Mouse (Mus musculus) splenic B cell, adult 2 months (primary cell): ENCODE measurements at regions not wholly inside any gene's neighbourhood (a gene's known extent, or its start where the extent isn't known, plus 50 kb on each side); places are given as distances from the start of the nearest gene placed in this dataset.

Source experiments
- DNase-seq: peaks from one replicate; pipeline ENCODE4 v3.0.0-alpha.2; 2011; ENCODE audit warnings: low read depth, low spot score
- H3K27me3 ChIP-seq: 2 replicates; pipeline ENCODE4 v1.6.1; 2012; ENCODE audit warnings: mild to moderate bottlenecking, low read length, moderate library complexity, mixed read lengths; ENCODE audit not compliant: control insufficient read depth, poor library complexity, insufficient read depth, severe bottlenecking
- H3K36me3 ChIP-seq: 2 replicates; pipeline ENCODE4 v1.6.1; 2012; ENCODE audit warnings: mild to moderate bottlenecking, low read length, moderate library complexity, mixed read lengths; ENCODE audit not compliant: control insufficient read depth, poor library complexity, insufficient read depth, severe bottlenecking

- Histone ChIP-seq H3K27me3 (no peaks in the 10 kb centered on the region), H3K36me3 (no peaks in the 10 kb centered on the region)
- no peak for DNase-seq
Measured at GRCm38 (mm10) chr13:28768717-28769426, 184.6 kb downstream of the Sox4 start.

- DNase-seq: peak; percentile 25
- Histone ChIP-seq H3K36me3 (no peaks in the 10 kb centered on the region), H3K27me3 (no peaks in the 10 kb centered on the region)
Measured at GRCm38 (mm10) chr13:28762555-28762954, 191.0 kb downstream of the Sox4 start.

GRCm38 (mm10) chr13:28759026-28759425 lies 194.5 kb downstream of the Sox4 start:
- no peaks in the 10 kb centered on the region for H3K27me3 ChIP-seq
- DNase-seq: no peak

GRCm38 (mm10) chr13:28757846-28758522 lies 195.5 kb downstream of the Sox4 start:
- Histone ChIP-seq H3K27me3 (no peaks in the 10 kb centered on the region), H3K36me3 (no peaks in the 10 kb centered on the region)
- DNase-seq: peak; percentile 46

More at GRCm38 (mm10) chr13:28759026-28759425, 194.5 kb downstream of the Sox4 start:
- H3K36me3 ChIP-seq: no peaks in the 10 kb centered on the region

- Histone ChIP-seq H3K27me3 (no peaks in the 10 kb centered on the region), H3K36me3 (no peaks in the 10 kb centered on the region)
- DNase-seq: peak; percentile 28
Measured at GRCm38 (mm10) chr13:28756915-28757765, 196.4 kb downstream of the Sox4 start.

GRCm38 (mm10) chr13:28754207-28754606 lies 199.3 kb downstream of the Sox4 start:
- Histone ChIP-seq H3K36me3 (no peaks in the 10 kb centered on the region), H3K27me3 (no peaks in the 10 kb centered on the region)
- no peak for DNase-seq

- Histone ChIP-seq H3K27me3 (no peaks in the 10 kb centered on the region), H3K36me3 (no peaks in the 10 kb centered on the region)
- DNase-seq: no peak
Measured at GRCm38 (mm10) chr13:28750949-28751692, 202.4 kb downstream of the Sox4 start.

GRCm38 (mm10) chr13:28740158-28740670 lies 213.3 kb downstream of the Sox4 start:
- Histone ChIP-seq H3K27me3 (no peaks in the 10 kb centered on the region), H3K36me3 (no peaks in the 10 kb centered on the region)
- no peak for DNase-seq

- DNase-seq: no peak
- Histone ChIP-seq H3K27me3 (no peaks in the 10 kb centered on the region), H3K36me3 (no peaks in the 10 kb centered on the region)
Measured at GRCm38 (mm10) chr13:28738160-28739100, 215.1 kb downstream of the Sox4 start.

GRCm38 (mm10) chr13:28732475-28732874 lies 221.0 kb downstream of the Sox4 start:
- no peaks in the 10 kb centered on the region for H3K36me3 ChIP-seq

GRCm38 (mm10) chr13:28732036-28732435 lies 221.5 kb downstream of the Sox4 start:
- Histone ChIP-seq H3K27me3 (no peaks in the 10 kb centered on the region), H3K36me3 (no peaks in the 10 kb centered on the region)
- DNase-seq: no peak

More at GRCm38 (mm10) chr13:28732475-28732874, 221.0 kb downstream of the Sox4 start:
- H3K27me3 ChIP-seq: no peaks in the 10 kb centered on the region
- DNase-seq: no peak

GRCm38 (mm10) chr13:28730059-28730580 lies 223.4 kb downstream of the Sox4 start:
- H3K27me3 ChIP-seq: no peaks in the 10 kb centered on the region
- no peak for DNase-seq
- H3K36me3 ChIP-seq: no peaks in the 10 kb centered on the region

- H3K36me3 ChIP-seq: no peaks in the 10 kb centered on the region
- DNase-seq: no peak
- no peaks in the 10 kb centered on the region for H3K27me3 ChIP-seq
Measured at GRCm38 (mm10) chr13:28728768-28729167, 224.7 kb downstream of the Sox4 start.
